Mouse (Mus musculus): ENCODE results near the gene Clic5.

DNA sequence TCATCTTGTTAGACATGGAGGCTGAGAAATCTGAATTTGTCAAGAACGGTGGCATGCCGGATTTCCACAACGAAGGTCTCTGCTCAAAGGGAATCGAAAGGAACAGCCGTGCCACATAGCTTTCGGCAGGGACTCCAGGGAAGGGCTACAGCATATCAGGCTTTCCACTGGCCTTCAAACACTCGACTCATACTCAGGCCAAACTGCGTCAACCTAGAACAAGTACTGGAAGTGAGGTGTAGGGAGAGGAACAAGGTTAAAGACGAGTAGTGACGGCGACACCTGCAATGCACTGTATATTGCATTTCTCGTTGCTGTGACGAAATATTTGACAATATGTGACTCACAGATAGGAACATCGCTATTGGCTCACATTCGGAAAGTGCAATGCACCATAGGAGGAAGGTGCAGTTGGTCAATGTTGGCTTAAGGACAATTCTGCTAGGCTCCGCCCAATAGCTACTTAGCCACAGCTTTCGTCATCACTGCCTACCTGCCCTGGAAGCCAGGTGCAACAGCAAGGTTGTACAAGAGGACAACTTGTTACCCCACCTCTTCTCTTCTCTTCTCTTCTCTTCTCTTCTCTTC is 112.9 kb downstream of the Clic5 start:
- no peak for TF ChIP-seq POLR2A (IDR thresholded peaks at IDR 0.05; ENCODE audit: low read depth, low read length)
- TF ChIP-seq CTCF (IDR thresholded peaks at IDR 0.05; ENCODE audit: extremely low read depth, insufficient read length, insufficient replicate concordance, low read depth, low read length) = no peak
